25 mouse cellular contexts compared by ENCODE assay signal in genomic region chr11:82071076-82071475, GRCm38 (mm10). TPM values are rescaled to one million over a fixed set of nuclear protein-coding genes. Genes with fewer than 3 reads are reported as not detected.
A peak's percentile ranks its signal among the peaks of the same experiment; 100 is the strongest.
DNase-seq lines count a peak whose midpoint lies in the region; ATAC-seq and TF ChIP-seq lines count a peak whose summit lies in the region.
"Had no signal": no experiment of that assay in that cellular context is flagged by ENCODE, and none has a peak within 500 bp of the region (broad histone marks: within the 10 kb centered on the region; RNA-seq: fewer than 3 reads in every experiment).

No protein-coding gene starts in this region.

- no peak overlapping the region for H3K4me2 ChIP-seq in heart, embryonic 12.5 days
- no peak overlapping the region for H3K4me2 ChIP-seq in stomach, embryonic 14.5 days (replicated peaks; ENCODE audit: low read depth, low read length)
- H3K4me2 ChIP-seq in stomach, postnatal 0 days (replicated peaks; ENCODE audit: low read depth): no peak overlapping the region
- H3K4me2 ChIP-seq: forebrain, embryonic 13.5 days; heart, embryonic 13.5 days; hindbrain, embryonic 12.5 days had no signal

- 74% methylated on average over 3 of the region's 3 CpGs for WGBS in heart, embryonic 12.5 days
- WGBS in stomach, embryonic 14.5 days: 85% methylated on average over 3 of the region's 3 CpGs
- WGBS in stomach, postnatal 0 days: 71% methylated on average over 3 of the region's 3 CpGs

- H3K4me3 ChIP-seq in heart, embryonic 12.5 days: no peak overlapping the region
- no peak overlapping the region for H3K4me3 ChIP-seq in stomach, embryonic 14.5 days (ENCODE audit: low read depth, low read length)
- H3K4me3 ChIP-seq in stomach, postnatal 0 days (ENCODE audit: low read depth, low read length): no peak overlapping the region
- H3K4me3 ChIP-seq: embryonic facial prominence, embryonic 10.5 days; forebrain, embryonic 13.5 days; heart, adult 2 months; heart, embryonic 13.5 days; hindbrain, embryonic 12.5 days had no signal

- H3K4me1 ChIP-seq in heart, embryonic 12.5 days (replicated peaks): no peaks in the 10 kb centered on the region
- no peaks in the 10 kb centered on the region for H3K4me1 ChIP-seq in stomach, embryonic 14.5 days (ENCODE audit: control insufficient read depth, insufficient read depth, low read length)
- H3K4me1 ChIP-seq in stomach, postnatal 0 days (replicated peaks; ENCODE audit: control insufficient read depth, insufficient read depth): no peaks in the 10 kb centered on the region
- H3K4me1 ChIP-seq: embryonic facial prominence, embryonic 10.5 days; forebrain, embryonic 13.5 days; heart, embryonic 13.5 days; hindbrain, embryonic 12.5 days had no signal

- no peaks in the 10 kb centered on the region for H3K9me3 ChIP-seq in heart, embryonic 12.5 days (replicated peaks)
- no peaks in the 10 kb centered on the region for H3K9me3 ChIP-seq in stomach, embryonic 14.5 days (ENCODE audit: control insufficient read depth, low read depth, low read length)
- no peaks in the 10 kb centered on the region for H3K9me3 ChIP-seq in stomach, postnatal 0 days (ENCODE audit: control insufficient read depth, low read length)
- H3K9me3 ChIP-seq: embryonic facial prominence, embryonic 10.5 days; forebrain, embryonic 13.5 days; hindbrain, embryonic 12.5 days had no signal

- peak; percentile 2 for DNase-seq in cerebellum, adult 9-11 months
- DNase-seq in cerebellum, adult 9-10 months: no peak
- DNase-seq in heart, adult 11 months: peak; percentile 94
- no peak for DNase-seq in stomach, postnatal 0 days (ENCODE audit: low spot score)
- DNase-seq in adrenal gland, postnatal 10 days: no peak
- DNase-seq: adrenal gland, adult 2 months; adrenal gland, postnatal 36 days; heart, postnatal 4 days; kidney, adult 18-20 months had no signal

- H3K27ac ChIP-seq in heart, embryonic 12.5 days (ENCODE audit: poor library complexity, severe bottlenecking): no peak overlapping the region
- peak overlapping the region; percentile 69; the same call in 1 of the 2 replicates for H3K27ac ChIP-seq in stomach, embryonic 14.5 days (ENCODE audit: low read length)
- H3K27ac ChIP-seq in stomach, postnatal 0 days (replicated peaks): no peak overlapping the region
- H3K27ac ChIP-seq: embryonic facial prominence, embryonic 10.5 days; forebrain, embryonic 13.5 days; heart, adult 2 months; heart, embryonic 13.5 days; hindbrain, embryonic 12.5 days had no signal

- H3K36me3 ChIP-seq in heart, embryonic 12.5 days: no peaks in the 10 kb centered on the region
- no peaks in the 10 kb centered on the region for H3K36me3 ChIP-seq in stomach, embryonic 14.5 days (ENCODE audit: control insufficient read depth, insufficient read depth, low read length)
- no peaks in the 10 kb centered on the region for H3K36me3 ChIP-seq in stomach, postnatal 0 days (ENCODE audit: control insufficient read depth, insufficient read depth, low read length)
- H3K36me3 ChIP-seq: embryonic facial prominence, embryonic 10.5 days; heart, embryonic 13.5 days; hindbrain, embryonic 12.5 days had no signal

- H3K27me3 ChIP-seq in heart, embryonic 12.5 days (replicated peaks): no peaks in the 10 kb centered on the region
- H3K27me3 ChIP-seq in stomach, embryonic 14.5 days (ENCODE audit: control insufficient read depth, insufficient read depth, low read length): no peaks in the 10 kb centered on the region
- H3K27me3 ChIP-seq in stomach, postnatal 0 days (ENCODE audit: control insufficient read depth, insufficient read depth, low read length): no peaks in the 10 kb centered on the region
- H3K27me3 ChIP-seq: forebrain, embryonic 13.5 days; heart, embryonic 13.5 days; hindbrain, embryonic 12.5 days; Patski had no signal

- H3K9ac ChIP-seq in heart, embryonic 12.5 days: no peak overlapping the region
- no peak overlapping the region for H3K9ac ChIP-seq in stomach, embryonic 14.5 days (replicated peaks; ENCODE audit: low read depth, low read length)
- no peak overlapping the region for H3K9ac ChIP-seq in stomach, postnatal 0 days (ENCODE audit: low read length)
- H3K9ac ChIP-seq: forebrain, embryonic 13.5 days; heart, embryonic 13.5 days; hindbrain, embryonic 12.5 days had no signal

- no peak for TF ChIP-seq EP300 in stomach, postnatal 0 days (optimal IDR thresholded peaks at IDR 0.05)

- no peak for ATAC-seq in heart, embryonic 12.5 days (ENCODE audit: insufficient number of reproducible peaks, low FRiP score)
- no peak for ATAC-seq in stomach, embryonic 14.5 days (ENCODE audit: insufficient number of reproducible peaks, insufficient read depth, low FRiP score, low read depth)
- ATAC-seq in stomach, postnatal 0 days (ENCODE audit: low FRiP score, low TSS enrichment): no peak
- ATAC-seq: activated CD4-positive, CD25-positive, alpha-beta regulatory T cell, adult 4 months; forebrain, embryonic 13.5 days; hindbrain, embryonic 16.5 days; inflammation-experienced regulatory T-cells, adult 6 months; Patski had no signal

- TF ChIP-seq CTCF in stomach, postnatal 0 days (IDR thresholded peaks at IDR 0.05; ENCODE audit: low read depth): no peak

RNA-seq across cellular contexts. Expression of gene Ccl11, which starts 13.5 kb away (rescaled TPM):
- polyA plus RNA-seq in heart, embryonic 12.5 days (2016; fragmentation: Nextera tagmentation; extraction: Ambion mirVana): 0.15 TPM in 1 of 2 replicates, not detected in the other
- polyA plus RNA-seq in stomach, embryonic 14.5 days (2014; fragmentation: Nextera tagmentation; extraction: Ambion mirVana): 99.4 and 100 TPM in 2 replicates
- polyA plus RNA-seq in stomach, postnatal 0 days (2015; fragmentation: Nextera tagmentation; extraction: Ambion mirVana): 16.5 and 16.7 TPM in 2 replicates
- total RNA-seq in adrenal gland, postnatal 10 days (2021): 1 to 10 TPM; 7.8 to 9.2 TPM
- total RNA-seq: MEL had no signal
- polyA plus RNA-seq: activated CD4-positive, CD25-positive, alpha-beta regulatory T cell, adult 4 months; embryonic facial prominence, embryonic 10.5 days; forebrain, embryonic 13.5 days; inflammation-experienced regulatory T-cells, adult 6 months; Patski had no signal

RNA-seq across cellular contexts. Expression of gene Ccl7, which starts 25.6 kb away (rescaled TPM):
- 2.6 and 3.9 TPM in 2 replicates for polyA plus RNA-seq in heart, embryonic 12.5 days (2016; fragmentation: Nextera tagmentation; extraction: Ambion mirVana)
- polyA plus RNA-seq in stomach, embryonic 14.5 days (2014; fragmentation: Nextera tagmentation; extraction: Ambion mirVana): 1.2 and 1.9 TPM in 2 replicates
- polyA plus RNA-seq in stomach, postnatal 0 days (2015; fragmentation: Nextera tagmentation; extraction: Ambion mirVana): 2.7 and 2.9 TPM in 2 replicates
- total RNA-seq in adrenal gland, postnatal 10 days (2021): 1 to 10 TPM in 1 of 2 experiments, not detected in 1; 1.0 TPM
- total RNA-seq: MEL had no signal
- polyA plus RNA-seq: activated CD4-positive, CD25-positive, alpha-beta regulatory T cell, adult 4 months; embryonic facial prominence, embryonic 10.5 days; forebrain, embryonic 13.5 days; inflammation-experienced regulatory T-cells, adult 6 months had no signal

RNA-seq across cellular contexts. Expression of gene Ccl12, which starts 30.6 kb away (rescaled TPM):
- 0.72 and 1.2 TPM in 2 replicates for polyA plus RNA-seq in heart, embryonic 12.5 days (2016; fragmentation: Nextera tagmentation; extraction: Ambion mirVana)
- polyA plus RNA-seq in stomach, embryonic 14.5 days (2014; fragmentation: Nextera tagmentation; extraction: Ambion mirVana): 5.7 and 6.2 TPM in 2 replicates
- polyA plus RNA-seq in stomach, postnatal 0 days (2015; fragmentation: Nextera tagmentation; extraction: Ambion mirVana): 7.3 and 15.5 TPM in 2 replicates
- total RNA-seq in adrenal gland, postnatal 10 days (2021): 1 to 10 TPM in 1 of 2 experiments, under 1 TPM in 1; 0.75 to 2.3 TPM
- total RNA-seq: adrenal gland, adult 2 months; adrenal gland, postnatal 36 days; MEL had no signal
- polyA plus RNA-seq: activated CD4-positive, CD25-positive, alpha-beta regulatory T cell, adult 4 months; C2C12; inflammation-experienced regulatory T-cells, adult 6 months; Patski had no signal

RNA-seq across cellular contexts. Expression of gene Gm17268, which starts 32.7 kb away (rescaled TPM):
- not detected in 2 replicates for polyA plus RNA-seq in heart, embryonic 12.5 days (2016; fragmentation: Nextera tagmentation; extraction: Ambion mirVana)
- polyA plus RNA-seq in stomach, embryonic 14.5 days (2014; fragmentation: Nextera tagmentation; extraction: Ambion mirVana): not detected in 2 replicates
- polyA plus RNA-seq in stomach, postnatal 0 days (2015; fragmentation: Nextera tagmentation; extraction: Ambion mirVana): not detected in 2 replicates
- not detected for total RNA-seq in adrenal gland, postnatal 10 days (2021)
- total RNA-seq: adrenal gland, adult 2 months; adrenal gland, postnatal 36 days; gastrocnemius, postnatal 4 days; heart, adult 2 months; heart, postnatal 4 days; MEL had no signal
- polyA plus RNA-seq: activated CD4-positive, CD25-positive, alpha-beta regulatory T cell, adult 4 months; adrenal gland, adult 2 months; C2C12; embryonic facial prominence, embryonic 10.5 days; embryonic facial prominence, embryonic 14.5 days; forebrain, embryonic 13.5 days; heart, adult 2 months; heart, embryonic 13.5 days; heart, postnatal 0 days; hindbrain, embryonic 12.5 days; hindbrain, embryonic 16.5 days; inflammation-experienced regulatory T-cells, adult 6 months; Patski had no signal

RNA-seq across cellular contexts. Expression of gene Ccl2, which starts 35.7 kb away (rescaled TPM):
- polyA plus RNA-seq in heart, embryonic 12.5 days (2016; fragmentation: Nextera tagmentation; extraction: Ambion mirVana): 8.0 and 8.8 TPM in 2 replicates
- polyA plus RNA-seq in stomach, embryonic 14.5 days (2014; fragmentation: Nextera tagmentation; extraction: Ambion mirVana): 7.0 and 7.2 TPM in 2 replicates
- 3.2 and 3.3 TPM in 2 replicates for polyA plus RNA-seq in stomach, postnatal 0 days (2015; fragmentation: Nextera tagmentation; extraction: Ambion mirVana)
- 1 to 10 TPM in 1 of 2 experiments, under 1 TPM in 1; 0.33 to 1.6 TPM for total RNA-seq in adrenal gland, postnatal 10 days (2021)
- polyA plus RNA-seq: activated CD4-positive, CD25-positive, alpha-beta regulatory T cell, adult 4 months; inflammation-experienced regulatory T-cells, adult 6 months had no signal

Comparison
In these comparisons a context has a peak if more than half of its experiments do, and no peak if none do; other contexts are left out.
1. DNase-seq: peak in cerebellum, adult 9-11 months (single experiment) and heart, adult 11 months (single experiment); none in cerebellum, adult 9-10 months (single experiment), stomach, postnatal 0 days (single experiment) and adrenal gland, postnatal 10 days (single experiment).
2. RNA of gene Ccl11, which starts 13.5 kb away (polyA plus RNA-seq): 99.4 to 100 TPM in stomach, embryonic 14.5 days and 16.5 to 16.7 TPM in stomach, postnatal 0 days; 0.15 TPM in heart, embryonic 12.5 days; every median in the first group is over 10 times any median in the second.